Mouse (Mus musculus): ENCODE data around the gene Gm19426. TPM values are rescaled to one million over a fixed set of nuclear protein-coding genes. Genes with fewer than 3 reads are reported as not detected.

Gm19426 gene
- polyA plus RNA-seq, 2 experiments = 0.98 to 1.8 TPM

GRCm38 (mm10) chr2:84783840-84784566, 40.5 kb upstream of the Gm19426 start:
- Histone ChIP-seq H3K4me2 (ENCODE audit: low read depth) (no peak overlapping the region), H3K27ac (no peak overlapping the region), H3K36me3 (replicated peaks; ENCODE audit: control insufficient read depth, insufficient read depth, low read depth) (no peaks in the 10 kb centered on the region), H3K9me3 (ENCODE audit: control insufficient read depth, low read length) (no peaks in the 10 kb centered on the region), H3K27me3 (ENCODE audit: control insufficient read depth, insufficient read depth, low read length) (peaks cover 7% of the 10 kb centered on the region), H3K4me1 (replicated peaks; ENCODE audit: control insufficient read depth in 2 of 2, insufficient read depth in 2 of 2, low read length in 1 of 2) (peaks cover 5 to 7% of the 10 kb centered on the region in 2 experiments), H3K9ac (replicated peaks) (no peak overlapping the region), H3K4me3 (ENCODE audit: insufficient read depth in 1 of 2, low read depth in 2 of 2, low read length in 2 of 2) (no peak overlapping the region)
- ATAC-seq (ENCODE audit: insufficient read depth) (no peak), DNase-seq (ENCODE audit: low read depth in 3 of 3, low spot score in 3 of 3) (no peak)
- TF ChIP-seq EP300 (IDR thresholded peaks at IDR 0.05; ENCODE audit: low read depth) = no peak
- no peak for TF ChIP-seq CTCF (IDR thresholded peaks at IDR 0.05; ENCODE audit: low read depth)
- WGBS (ENCODE audit: insufficient replicate concordance) = 49% methylated on average over 3 of the region's 3 CpGs

GRCm38 (mm10) chr2:84783315-84783714, 39.9 kb upstream of the Gm19426 start:
- ATAC-seq (ENCODE audit: insufficient read depth) = no peak
- H3K9ac ChIP-seq (replicated peaks) = no peak overlapping the region
- TF ChIP-seq EP300 (IDR thresholded peaks at IDR 0.05; ENCODE audit: low read depth) (no peak), CTCF (IDR thresholded peaks at IDR 0.05; ENCODE audit: low read depth) (no peak)
- no peak overlapping the region for H3K27ac ChIP-seq
- no peak for DNase-seq (ENCODE audit: low read depth in 3 of 3, low spot score in 3 of 3)
- peaks cover 10% of the 10 kb centered on the region for H3K27me3 ChIP-seq (ENCODE audit: control insufficient read depth, insufficient read depth, low read length)
- H3K4me1 ChIP-seq (replicated peaks; ENCODE audit: control insufficient read depth in 2 of 2, insufficient read depth in 2 of 2, low read length in 1 of 2) = peaks cover 1 to 3% of the 10 kb centered on the region in 2 experiments; a peak in 3 of 4 replicates
- no peak overlapping the region for H3K4me2 ChIP-seq (ENCODE audit: low read depth)
- no peaks in the 10 kb centered on the region for H3K9me3 ChIP-seq (ENCODE audit: control insufficient read depth, low read length)
- 7% methylated on average over 1 of the region's 1 CpGs for WGBS (ENCODE audit: insufficient replicate concordance)
- H3K4me3 ChIP-seq (ENCODE audit: insufficient read depth in 1 of 2, low read depth in 2 of 2, low read length in 2 of 2) = no peak overlapping the region
- H3K36me3 ChIP-seq (replicated peaks; ENCODE audit: control insufficient read depth, insufficient read depth, low read depth) = no peaks in the 10 kb centered on the region

DNA sequence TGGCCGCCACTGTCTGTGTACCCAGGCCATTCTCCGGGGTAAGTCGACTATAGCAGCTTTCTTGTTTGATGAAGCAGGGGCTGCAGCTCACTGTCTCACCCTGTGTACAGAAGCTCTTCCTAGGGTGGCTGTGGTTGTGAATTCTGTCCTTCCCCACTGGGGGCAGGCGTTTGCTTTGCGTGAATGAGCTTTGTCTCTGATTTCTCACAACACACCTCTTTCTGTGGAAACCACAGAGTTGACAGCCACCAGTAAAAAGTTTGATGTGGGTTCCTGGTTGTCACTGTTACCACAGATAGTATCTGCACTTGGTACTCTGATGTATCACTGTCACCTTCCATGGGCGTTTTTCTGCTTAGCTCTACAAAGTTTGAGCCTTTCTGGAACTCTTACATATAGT, 35.8 kb upstream of the Gm19426 start:
- peaks cover 0 to 6% of the 10 kb centered on the region in 2 experiments; a peak in 2 of 4 replicates for H3K4me1 ChIP-seq (replicated peaks; ENCODE audit: control insufficient read depth in 2 of 2, insufficient read depth in 2 of 2, low read length in 1 of 2)
- no peak overlapping the region for H3K4me2 ChIP-seq (ENCODE audit: low read depth)
- peaks cover 16% of the 10 kb centered on the region for H3K27me3 ChIP-seq (ENCODE audit: control insufficient read depth, insufficient read depth, low read length)
- TF ChIP-seq EP300 (IDR thresholded peaks at IDR 0.05; ENCODE audit: low read depth) (no peak), CTCF (IDR thresholded peaks at IDR 0.05; ENCODE audit: low read depth) (peak; percentile 60)
- no peak overlapping the region for H3K27ac ChIP-seq
- H3K9ac ChIP-seq (replicated peaks) = no peak overlapping the region
- H3K9me3 ChIP-seq (ENCODE audit: control insufficient read depth, low read length) = no peaks in the 10 kb centered on the region
- ATAC-seq (ENCODE audit: insufficient read depth) = no peak
- WGBS (ENCODE audit: insufficient replicate concordance) = 29% methylated on average over 6 of the region's 6 CpGs
- no peak overlapping the region for H3K4me3 ChIP-seq (ENCODE audit: insufficient read depth in 1 of 2, low read depth in 2 of 2, low read length in 2 of 2)
- H3K36me3 ChIP-seq (replicated peaks; ENCODE audit: control insufficient read depth, insufficient read depth, low read depth) = no peaks in the 10 kb centered on the region
- no peak for DNase-seq (ENCODE audit: low read depth in 3 of 3, low spot score in 3 of 3)

DNA sequence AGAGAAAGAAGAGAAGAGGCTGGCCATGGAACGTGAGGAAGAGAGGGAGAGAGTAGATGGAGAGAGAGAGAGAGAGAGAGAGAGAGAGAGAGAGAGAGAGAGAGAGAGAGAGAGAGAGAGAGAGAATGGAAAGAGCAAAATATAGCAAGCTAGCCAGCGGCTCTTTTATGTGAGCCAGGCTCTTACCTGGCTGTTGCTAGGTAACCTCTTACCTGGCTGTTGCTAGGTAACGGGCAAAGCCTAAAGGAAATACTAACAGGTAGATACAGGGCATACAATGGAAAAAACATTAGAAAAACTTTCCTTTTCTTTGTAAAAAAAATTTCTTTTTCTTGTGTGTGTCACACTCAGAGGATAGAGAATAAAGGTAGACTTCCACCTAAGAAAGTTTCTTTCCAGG, 34.3 kb upstream of the Gm19426 start:
- no peaks in the 10 kb centered on the region for H3K9me3 ChIP-seq (ENCODE audit: control insufficient read depth, low read length)
- no peak overlapping the region for H3K4me2 ChIP-seq (ENCODE audit: low read depth)
- ATAC-seq (ENCODE audit: insufficient read depth) = no peak
- no peak overlapping the region for H3K9ac ChIP-seq (replicated peaks)
- no peak overlapping the region for H3K4me3 ChIP-seq (ENCODE audit: insufficient read depth in 1 of 2, low read depth in 2 of 2, low read length in 2 of 2)
- TF ChIP-seq CTCF (IDR thresholded peaks at IDR 0.05; ENCODE audit: low read depth) (no peak), EP300 (IDR thresholded peaks at IDR 0.05; ENCODE audit: low read depth) (no peak)
- no peak for DNase-seq (ENCODE audit: low read depth in 3 of 3, low spot score in 3 of 3)
- no peaks in the 10 kb centered on the region for H3K36me3 ChIP-seq (replicated peaks; ENCODE audit: control insufficient read depth, insufficient read depth, low read depth)
- H3K27ac ChIP-seq = no peak overlapping the region
- peaks cover 0 to 5% of the 10 kb centered on the region in 2 experiments; a peak in 2 of 4 replicates for H3K4me1 ChIP-seq (replicated peaks; ENCODE audit: control insufficient read depth in 2 of 2, insufficient read depth in 2 of 2, low read length in 1 of 2)
- WGBS (ENCODE audit: insufficient replicate concordance) = 43% methylated on average over 3 of the region's 3 CpGs
- H3K27me3 ChIP-seq (ENCODE audit: control insufficient read depth, insufficient read depth, low read length) = peaks cover 26% of the 10 kb centered on the region

GRCm38 (mm10) chr2:84775665-84776064, 32.2 kb upstream of the Gm19426 start:
- Histone ChIP-seq H3K27ac (no peak overlapping the region), H3K9me3 (ENCODE audit: control insufficient read depth, low read length) (no peaks in the 10 kb centered on the region), H3K4me1 (replicated peaks; ENCODE audit: control insufficient read depth in 2 of 2, insufficient read depth in 2 of 2, low read length in 1 of 2) (peaks cover 0 to 5% of the 10 kb centered on the region in 2 experiments; a peak in 2 of 4 replicates), H3K9ac (replicated peaks) (no peak overlapping the region), H3K4me3 (ENCODE audit: insufficient read depth in 1 of 2, low read depth in 2 of 2, low read length in 2 of 2) (no peak overlapping the region), H3K36me3 (replicated peaks; ENCODE audit: control insufficient read depth, insufficient read depth, low read depth) (no peaks in the 10 kb centered on the region), H3K4me2 (ENCODE audit: low read depth) (no peak overlapping the region), H3K27me3 (ENCODE audit: control insufficient read depth, insufficient read depth, low read length) (peaks cover 26% of the 10 kb centered on the region)
- no peak for ATAC-seq (ENCODE audit: insufficient read depth)
- TF ChIP-seq CTCF (IDR thresholded peaks at IDR 0.05; ENCODE audit: low read depth) = no peak
- TF ChIP-seq EP300 (IDR thresholded peaks at IDR 0.05; ENCODE audit: low read depth) = no peak
- DNase-seq (ENCODE audit: low read depth in 3 of 3, low spot score in 3 of 3) = no peak
- WGBS (ENCODE audit: insufficient replicate concordance) = 62% methylated on average over 6 of the region's 6 CpGs
